Mouse (Mus musculus): ENCODE measurements around the gene Sec14l2. TPM values are rescaled to one million over a fixed set of nuclear protein-coding genes. Genes with fewer than 3 reads are reported as not detected.

Sec14l2 gene
- polyA plus RNA-seq (2017; shearing (Covaris generic)) = 0.29 TPM

DNA sequence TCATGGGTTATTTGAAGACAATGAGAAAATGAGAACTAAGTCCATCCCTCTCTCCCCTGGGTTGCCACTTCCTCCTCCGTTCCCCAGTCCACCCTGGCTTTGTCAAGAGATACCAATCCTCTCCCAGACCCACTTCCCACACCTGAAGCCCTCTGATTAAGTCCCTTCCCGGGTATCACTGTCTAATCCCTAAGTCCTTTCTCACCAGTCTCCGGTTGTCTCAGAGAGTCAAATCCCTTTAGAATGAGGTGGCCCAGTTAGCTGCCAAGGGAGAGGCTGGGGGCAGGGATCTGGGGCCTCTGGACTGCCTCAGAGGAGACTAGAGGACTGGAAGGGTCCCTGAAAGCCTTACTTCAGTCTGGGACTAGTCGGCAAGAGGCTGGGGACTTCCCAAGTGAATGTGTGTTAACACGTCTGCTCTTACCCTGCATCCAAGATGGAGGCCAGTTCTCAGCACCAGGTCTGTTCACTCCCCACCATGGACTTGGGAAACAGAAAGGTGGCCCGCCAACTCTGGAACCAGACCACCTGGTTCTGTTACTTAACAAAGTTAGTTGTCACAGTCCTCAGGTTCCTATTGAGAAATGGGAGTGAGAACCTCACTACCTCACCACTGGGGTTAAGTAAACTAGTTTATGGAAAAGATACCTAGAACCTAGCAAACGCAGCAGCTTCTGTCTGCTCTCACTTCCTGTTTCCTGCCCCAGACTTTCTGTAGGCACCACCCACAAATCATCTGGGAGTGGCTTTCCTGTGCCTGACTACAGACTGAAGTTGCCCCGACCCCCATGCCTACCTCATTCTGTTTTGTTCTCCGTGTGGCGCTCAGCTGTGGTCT lies at the start of gene Sec14l2:
Gene Sec14l2 (minus strand): TSS at position 674 of the 838 bp plus-strand sequence.

DNA sequence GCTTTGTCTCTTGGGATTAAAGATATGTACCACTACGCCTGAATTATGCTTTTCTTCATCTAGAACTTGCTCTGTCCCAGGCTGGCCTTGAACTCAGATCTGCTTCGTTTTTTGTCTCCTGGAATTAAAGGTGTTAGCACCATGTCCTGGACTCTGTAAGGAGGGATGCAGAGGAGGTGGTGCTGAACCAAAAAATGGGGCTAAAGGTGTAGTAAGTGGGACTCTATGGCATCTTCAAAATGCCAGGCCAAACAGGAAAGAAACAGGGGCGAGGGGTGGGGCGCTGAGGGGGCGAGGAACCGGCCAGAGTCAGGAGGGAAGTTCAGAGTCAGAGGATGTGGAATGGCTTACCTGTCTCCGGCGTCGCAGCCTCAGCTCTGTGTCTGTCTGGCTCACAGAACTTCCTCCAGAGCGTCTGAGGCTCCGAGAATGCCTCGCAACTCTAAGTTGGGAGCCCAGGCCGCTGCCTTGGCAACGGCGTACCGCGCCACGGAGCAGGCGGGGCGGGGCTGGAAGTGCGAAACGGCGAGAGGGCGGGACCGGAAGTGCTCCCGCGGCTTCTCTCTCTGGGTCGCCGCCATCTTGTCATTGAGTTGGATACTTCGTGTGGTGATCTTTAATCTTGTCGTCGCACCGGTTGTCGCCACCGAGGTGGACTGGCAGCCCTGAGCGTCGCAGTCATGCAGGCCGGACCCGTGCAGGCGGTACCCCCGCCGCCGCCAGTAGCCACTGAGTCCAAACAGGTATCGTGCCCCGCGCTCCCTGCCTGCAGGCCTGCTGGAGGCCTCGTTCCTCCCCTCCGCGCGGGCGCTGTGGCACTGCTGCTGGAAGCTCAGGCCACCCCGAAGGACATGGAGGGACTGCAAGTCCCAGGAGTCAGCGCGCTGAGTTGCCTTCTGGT lies 36.8 kb upstream of the Sec14l2 start, which contains the start of the genes Ccdc157 and Sf3a1:
Gene Ccdc157 (minus strand): TSS at position 486 of the 901 bp plus-strand sequence.
Gene Sf3a1 (plus strand): TSS at position 543 of the 901 bp plus-strand sequence.

DNA sequence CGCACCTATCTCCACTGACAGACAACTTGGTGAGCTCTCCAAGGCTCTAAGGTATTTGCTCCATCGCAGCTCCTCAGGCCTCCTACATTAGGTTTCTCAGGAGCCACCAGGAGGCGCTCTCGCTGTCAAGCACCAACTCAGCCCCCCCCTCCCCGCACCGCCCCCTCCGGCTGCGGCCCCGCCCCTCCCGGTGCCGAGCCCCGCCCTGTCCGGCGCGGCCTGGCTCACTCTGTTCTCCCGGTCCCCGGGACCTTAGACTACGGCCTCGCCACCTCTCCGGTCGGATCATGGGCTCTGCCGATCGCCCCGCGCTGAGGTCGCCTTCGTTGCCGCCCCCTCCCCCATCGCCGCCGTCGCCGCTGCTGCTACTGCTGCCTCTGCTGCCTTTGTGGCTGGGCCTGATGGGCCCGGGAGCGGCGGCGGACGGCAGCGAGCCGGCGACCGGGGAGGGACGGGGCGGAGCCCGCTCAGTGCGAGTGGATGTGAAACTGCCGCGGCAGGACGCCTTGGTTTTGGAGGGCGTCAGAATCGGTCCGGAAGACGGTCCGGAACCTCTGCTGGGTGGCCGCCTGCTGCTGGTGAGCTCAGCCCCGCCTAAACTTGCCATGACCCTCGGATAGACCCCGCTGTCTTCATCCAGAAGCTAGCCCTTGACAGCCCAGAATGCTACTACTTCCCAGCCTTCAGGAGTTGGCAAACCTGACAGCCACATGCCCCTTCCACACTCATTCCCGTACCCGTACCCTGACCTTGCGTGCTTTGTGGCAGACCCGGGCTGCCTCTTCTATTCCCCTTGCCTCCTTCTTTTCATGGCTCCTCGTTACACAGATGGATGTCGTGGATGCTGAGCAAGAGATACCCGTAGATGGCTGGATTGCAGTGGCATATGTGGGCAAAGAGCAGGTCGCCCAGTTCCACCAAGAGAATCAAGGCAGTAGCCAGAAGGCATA lies 12.0 kb upstream of the Sec14l2 start, which contains the start of gene Rnf215:
Gene Rnf215 (plus strand): TSS at position 217 of the 950 bp plus-strand sequence.

DNA sequence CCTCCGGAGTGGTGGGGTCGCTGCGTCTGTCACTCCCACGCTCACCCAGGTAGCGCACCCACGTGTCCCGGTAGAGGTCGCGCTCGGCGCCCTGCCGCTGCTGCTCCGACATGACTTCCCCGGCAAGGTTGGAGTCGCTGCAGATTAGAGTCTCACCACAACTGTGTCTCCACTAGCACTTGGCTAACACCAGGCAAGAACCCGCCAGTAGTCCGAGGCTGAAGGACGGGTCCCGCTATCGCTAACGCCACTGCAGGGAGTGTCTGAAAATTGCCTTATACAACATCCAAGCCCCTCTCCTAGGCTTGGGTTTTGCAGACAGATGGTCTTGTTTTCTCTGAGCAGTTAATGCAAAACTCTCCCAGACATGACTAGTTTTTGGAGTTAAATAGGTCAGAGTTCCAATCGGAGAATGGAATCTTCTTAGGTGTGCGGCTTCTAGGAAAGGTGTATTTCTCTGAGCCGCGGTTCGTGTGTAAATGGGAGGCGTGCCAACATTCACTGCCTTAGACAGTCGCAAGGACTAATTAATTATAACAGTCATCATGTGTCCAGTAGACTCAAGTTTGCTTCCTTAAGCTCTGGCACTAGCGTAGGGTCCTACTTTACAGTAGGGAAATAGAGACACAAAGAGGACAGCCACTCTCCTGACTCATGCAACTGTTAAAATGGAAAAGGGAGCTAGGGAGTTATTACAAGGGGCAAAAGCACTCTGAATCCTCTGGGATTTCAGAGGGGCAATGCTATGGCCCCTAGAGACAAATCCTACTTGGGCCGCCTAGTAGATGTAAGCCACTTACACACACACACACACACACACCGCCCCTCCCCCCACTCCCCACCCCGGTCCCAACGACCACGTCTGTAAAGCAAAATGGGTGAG lies 27.8 kb downstream of the Sec14l2 start, which contains the start of gene Mtfp1:
Gene Mtfp1 (minus strand): TSS at position 275 of the 883 bp plus-strand sequence.

DNA sequence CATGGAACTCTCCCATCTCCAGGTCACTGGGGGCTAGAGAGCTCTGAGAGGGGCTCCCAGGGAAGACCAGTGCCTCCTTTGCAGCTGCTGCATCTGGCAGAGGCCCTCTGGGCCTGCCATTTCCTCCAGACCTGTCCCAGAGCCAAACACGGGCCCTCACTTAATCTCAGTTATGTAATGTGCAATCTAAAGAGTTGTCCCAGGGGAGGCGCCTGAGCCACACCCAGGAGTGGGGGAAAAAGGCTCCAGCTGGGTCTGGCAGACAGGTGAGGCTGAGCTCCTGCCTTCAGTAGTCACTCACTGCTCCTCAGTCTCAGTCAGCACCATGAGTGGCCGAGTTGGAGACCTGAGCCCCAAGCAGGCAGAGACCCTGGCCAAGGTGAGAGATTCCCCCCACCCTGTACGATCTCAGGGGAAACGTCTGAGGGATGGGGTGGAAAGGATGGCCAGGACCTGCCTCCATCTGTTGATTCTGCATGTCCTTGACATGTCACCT lies 58.5 kb downstream of the Sec14l2 start, which contains the start of gene Sec14l3:
Gene Sec14l3 (plus strand): TSS at position 215 of the 496 bp plus-strand sequence.

Other genes starting within 250 kb of the Sec14l2 start
- gene 4921536K21Rik, start 228.3 kb downstream of the Sec14l2 start, polyA plus RNA-seq (2017; shearing (Covaris generic)) = not detected
- 0.16 TPM for gene Dusp18, start 228.2 kb downstream of the Sec14l2 start, polyA plus RNA-seq (2017; shearing (Covaris generic))
- 0.37 TPM for gene Slc35e4, start 208.8 kb downstream of the Sec14l2 start, polyA plus RNA-seq (2017; shearing (Covaris generic))
- gene Tcn2, start 191.3 kb downstream of the Sec14l2 start, polyA plus RNA-seq (2017; shearing (Covaris generic)) = 11.7 TPM
- gene Pes1, start 159.4 kb downstream of the Sec14l2 start, polyA plus RNA-seq (2017; shearing (Covaris generic)) = 68.3 TPM
- 0.31 TPM for gene 4930556J24Rik, start 146.6 kb downstream of the Sec14l2 start, polyA plus RNA-seq (2017; shearing (Covaris generic))
- not detected for gene Gal3st1, start 139.8 kb downstream of the Sec14l2 start, polyA plus RNA-seq (2017; shearing (Covaris generic))
- gene Sec14l4, start 92.0 kb downstream of the Sec14l2 start, polyA plus RNA-seq (2017; shearing (Covaris generic)) = not detected
- not detected for gene Sec14l3, start 58.6 kb downstream of the Sec14l2 start, polyA plus RNA-seq (2017; shearing (Covaris generic))
- gene Mtfp1, start 28.0 kb downstream of the Sec14l2 start, polyA plus RNA-seq (2017; shearing (Covaris generic)) = 0.57 TPM
- 35.0 TPM for gene Rnf215, start 11.8 kb upstream of the Sec14l2 start, polyA plus RNA-seq (2017; shearing (Covaris generic))
- 5.0 TPM for gene Ccdc157, start 36.9 kb upstream of the Sec14l2 start, polyA plus RNA-seq (2017; shearing (Covaris generic))
- gene Sf3a1, start 36.9 kb upstream of the Sec14l2 start, polyA plus RNA-seq (2017; shearing (Covaris generic)) = 52.2 TPM
- gene Tbc1d10a, start 63.4 kb upstream of the Sec14l2 start, polyA plus RNA-seq (2017; shearing (Covaris generic)) = 108 TPM
- gene Castor1, start 94.8 kb upstream of the Sec14l2 start, polyA plus RNA-seq (2017; shearing (Covaris generic)) = 30.3 TPM
- gene Osm, start 113.0 kb upstream of the Sec14l2 start, polyA plus RNA-seq (2017; shearing (Covaris generic)) = 22.4 TPM
- not detected for gene Lif, start 134.1 kb upstream of the Sec14l2 start, polyA plus RNA-seq (2017; shearing (Covaris generic))